Mouse (Mus musculus) lung, embryonic 14.5 days (tissue): ENCODE measurements around the gene Atad1. TPM values are rescaled to one million over a fixed set of nuclear protein-coding genes. Genes with fewer than 3 reads are reported as not detected.

Source experiments
- ATAC-seq: fragments of 200-750 bp; cut with Nextera tagmentation; 2 replicates; pipeline ENCODE4 v1.8.0; 2017; ENCODE audit warnings: mild to moderate bottlenecking, moderate TSS enrichment, moderate library complexity; ENCODE audit not compliant: insufficient read depth
- DNase-seq: peaks from one replicate; pipeline ENCODE4 v3.0.0-alpha.2; 2015
- H3K27ac ChIP-seq: fragments of 300-500 bp; sonication (generic); 2 replicates; pipeline ENCODE4 v1.5.1; 2014; ENCODE audit warnings: low read depth, mild to moderate bottlenecking, moderate library complexity
- H3K27me3 ChIP-seq: fragments of 300-500 bp; sonication (generic); 2 replicates; pipeline ENCODE4 v1.6.1; 2014; ENCODE audit warnings: low read length, control low read depth; ENCODE audit not compliant: insufficient read depth
- H3K36me3 ChIP-seq: fragments of 300-500 bp; sonication (generic); 2 replicates; pipeline ENCODE4 v1.6.1; 2014; ENCODE audit warnings: control low read depth; ENCODE audit not compliant: insufficient read depth
- H3K4me1 ChIP-seq: fragments of 300-500 bp; sonication (generic); 2 replicates; pipeline ENCODE4 v1.6.1; 2014; ENCODE audit warnings: antibody characterized with exemption, control low read depth; ENCODE audit not compliant: insufficient read depth
- H3K4me2 ChIP-seq: fragments of 300-500 bp; sonication (generic); 2 replicates; pipeline ENCODE4 v1.6.1; 2014; ENCODE audit warnings: mild to moderate bottlenecking
- H3K4me3 ChIP-seq: fragments of 300-500 bp; sonication (generic); 2 replicates; pipeline ENCODE4 v1.5.1; 2014; ENCODE audit warnings: low read depth, low read length
- H3K9ac ChIP-seq: fragments of 300-500 bp; sonication (generic); 2 replicates; pipeline ENCODE4 v1.6.1; 2014
- H3K9me3 ChIP-seq: fragments of 300-500 bp; sonication (generic); 2 replicates; pipeline ENCODE4 v1.6.1; 2016; ENCODE audit warnings: low read depth, low read length, control low read depth
- CTCF ChIP-seq: IDR thresholded peaks from 2 replicates; pipeline ENCODE4 v1.5.1; 2016; ENCODE audit warnings: antibody characterized with exemption, low read depth
- WGBS: fragments of 180-500 bp; shearing (Covaris S2); extraction: QIAGEN DNeasy Blood & Tissue Kit; methylation state at CpG from one replicate; pipeline ENCODE4 v1.1.7; 2014; 5-methylcytosine and 5-hydroxymethylcytosine counted together
- polyA plus RNA-seq: library from polyadenylated mRNA; unstranded; fragments of >200 nt; fragmentation: Nextera tagmentation; extraction: Ambion mirVana; gene quantifications from 2 replicates; pipeline ENCODE4 v1.2.1, GENCODE M21; 2014

Atad1 gene
- polyA plus RNA-seq, 1 experiment from 2014 or later: 67.6 TPM

GRCm38 (mm10) chr19:32720319-32720718 is 19.3 kb downstream of the Atad1 start:
- WGBS: 80% methylated on average over 1 of the region's 1 CpGs

GRCm38 (mm10) chr19:32717590-32717989 is 22.0 kb downstream of the Atad1 start:
- no peak overlapping the region for H3K4me2 ChIP-seq
- ATAC-seq: no peak
- H3K4me3 ChIP-seq: no peak overlapping the region
- peak; percentile 39 for DNase-seq
- H3K36me3 ChIP-seq: no peaks in the 10 kb centered on the region
- no peaks in the 10 kb centered on the region; the same call in 1 of the 2 replicates for H3K9me3 ChIP-seq
- no peaks in the 10 kb centered on the region for H3K27me3 ChIP-seq
- H3K4me1 ChIP-seq: no peaks in the 10 kb centered on the region
- H3K9ac ChIP-seq: no peak overlapping the region
- WGBS: 54% methylated on average over 3 of the region's 3 CpGs
- no peak overlapping the region for H3K27ac ChIP-seq
- peak; percentile 25; the same call in 1 of the 2 replicates for TF ChIP-seq CTCF

More at GRCm38 (mm10) chr19:32720319-32720718, 19.3 kb downstream of the Atad1 start:
- TF ChIP-seq CTCF: no peak
- Histone ChIP-seq H3K9ac (no peak overlapping the region), H3K27me3 (no peaks in the 10 kb centered on the region), H3K9me3 (no peaks in the 10 kb centered on the region; the same call in 1 of the 2 replicates), H3K36me3 (no peaks in the 10 kb centered on the region), H3K4me2 (no peak overlapping the region), H3K4me1 (no peaks in the 10 kb centered on the region), H3K4me3 (no peak overlapping the region), H3K27ac (no peak overlapping the region)
- ATAC-seq (no peak), DNase-seq (no peak)

GRCm38 (mm10) chr19:32715681-32716080 is 23.9 kb downstream of the Atad1 start:
- Histone ChIP-seq H3K36me3 (no peaks in the 10 kb centered on the region), H3K27ac (no peak overlapping the region), H3K4me1 (no peaks in the 10 kb centered on the region), H3K27me3 (no peaks in the 10 kb centered on the region), H3K9me3 (no peaks in the 10 kb centered on the region; the same call in 1 of the 2 replicates), H3K4me2 (no peak overlapping the region), H3K9ac (no peak overlapping the region), H3K4me3 (no peak overlapping the region)
- ATAC-seq (no peak), DNase-seq (no peak)
- TF ChIP-seq CTCF: no peak

- WGBS: 5% methylated on average over 3 of the region's 3 CpGs
Measured at GRCm38 (mm10) chr19:32715201-32715600, 24.4 kb downstream of the Atad1 start.

GRCm38 (mm10) chr19:32713471-32713870 is 26.1 kb downstream of the Atad1 start:
- H3K36me3 ChIP-seq: 0 out of 2 replicates have a peak, but pooled peaks cover 6% of the 10 kb centered on the region
- TF ChIP-seq CTCF: no peak
- no peaks in the 10 kb centered on the region for H3K9me3 ChIP-seq
- H3K27me3 ChIP-seq: no peaks in the 10 kb centered on the region
- no peak overlapping the region for H3K9ac ChIP-seq
- no peaks in the 10 kb centered on the region for H3K4me1 ChIP-seq
- H3K27ac ChIP-seq: no peak overlapping the region
- ATAC-seq (no peak), DNase-seq (no peak)
- H3K4me2 ChIP-seq: no peak overlapping the region
- WGBS: 86% methylated on average over 3 of the region's 3 CpGs
- H3K4me3 ChIP-seq: no peak overlapping the region

More at GRCm38 (mm10) chr19:32715201-32715600, 24.4 kb downstream of the Atad1 start:
- Histone ChIP-seq H3K36me3 (no peaks in the 10 kb centered on the region), H3K4me3 (no peak overlapping the region), H3K27me3 (no peaks in the 10 kb centered on the region), H3K4me1 (no peaks in the 10 kb centered on the region), H3K27ac (no peak overlapping the region), H3K4me2 (no peak overlapping the region), H3K9ac (no peak overlapping the region), H3K9me3 (no peaks in the 10 kb centered on the region; the same call in 1 of the 2 replicates)
- peak; percentile 85 for TF ChIP-seq CTCF
- DNase-seq (peak; percentile 89), ATAC-seq (no peak)

- no peaks in the 10 kb centered on the region for H3K9me3 ChIP-seq
- no peaks in the 10 kb centered on the region for H3K27me3 ChIP-seq
- peak overlapping the region; percentile 90 for H3K4me3 ChIP-seq
- H3K36me3 ChIP-seq: 0 out of 2 replicates have a peak, but pooled peaks cover 6% of the 10 kb centered on the region
- peak; percentile 40 for TF ChIP-seq CTCF
- ATAC-seq (peak; percentile 80), DNase-seq (peak; percentile 75)
- no peaks in the 10 kb centered on the region for H3K4me1 ChIP-seq
- H3K9ac ChIP-seq: peak overlapping the region; percentile 91
- peak overlapping the region; percentile 83 for H3K4me2 ChIP-seq
- H3K27ac ChIP-seq: peak overlapping the region; percentile 50; the same call in 1 of the 2 replicates
- WGBS: under 1% methylated on average over 11 of the region's 11 CpGs
Measured at GRCm38 (mm10) chr19:32712588-32713042, 27.0 kb downstream of the Atad1 start.

- under 1% methylated on average over 63 of the region's 63 CpGs for WGBS
- 0 out of 2 replicates have a peak, but pooled peaks cover 6% of the 10 kb centered on the region for H3K36me3 ChIP-seq
- TF ChIP-seq CTCF: no peak
- H3K4me1 ChIP-seq: no peaks in the 10 kb centered on the region
- no peaks in the 10 kb centered on the region for H3K27me3 ChIP-seq
- peak overlapping the region; percentile 90 for H3K4me3 ChIP-seq
- H3K9ac ChIP-seq: peak overlapping the region; percentile 91
- DNase-seq (peak; percentile 91), ATAC-seq (peak; percentile 97)
- no peaks in the 10 kb centered on the region for H3K9me3 ChIP-seq
- peak overlapping the region; percentile 87 for H3K27ac ChIP-seq
- peak overlapping the region; percentile 83 for H3K4me2 ChIP-seq
Measured at GRCm38 (mm10) chr19:32711761-32712541, 27.6 kb downstream of the Atad1 start.
